Mouse (Mus musculus) embryo, embryonic 10.5 days (tissue): ENCODE data around the gene Aqp6.
A peak's percentile ranks its signal among the peaks of the same experiment; 100 is the strongest.

Experiments used
- DNase-seq: peaks from one replicate; pipeline ENCODE4 v3.0.0-alpha.2; 2015; ENCODE audit warnings: low spot score

The Aqp6 gene

GRCm38 (mm10) chr15:99597596-99597995 lies 3.6 kb upstream of the Aqp6 start:
- no peak for DNase-seq

- DNase-seq, result no peak
These were observed 1.7 kb upstream of the Aqp6 start for GRCm38 (mm10) chr15:99599245-99600070.

- DNase-seq, result no peak
These were observed 572 bp downstream of the Aqp6 start for GRCm38 (mm10) chr15:99601823-99602120.

- no peak for DNase-seq
These were observed 1.1 kb downstream of the Aqp6 start for GRCm38 (mm10) chr15:99602206-99602820.

GRCm38 (mm10) chr15:99603216-99603615 lies 2.0 kb downstream of the Aqp6 start:
- no peak for DNase-seq

GRCm38 (mm10) chr15:99605595-99605994 lies 4.4 kb downstream of the Aqp6 start:
- DNase-seq, result no peak

- DNase-seq, result no peak
These were observed 5.3 kb downstream of the Aqp6 start for GRCm38 (mm10) chr15:99606515-99606914.

- peak; percentile 74 for DNase-seq
These were observed 6.4 kb downstream of the Aqp6 start for GRCm38 (mm10) chr15:99607388-99608113.

- no peak for DNase-seq
These were observed 7.4 kb downstream of the Aqp6 start for GRCm38 (mm10) chr15:99608382-99609125.

GRCm38 (mm10) chr15:99611563-99611962 lies 10.4 kb downstream of the Aqp6 start:
- no peak for DNase-seq

GRCm38 (mm10) chr15:99614273-99614672 lies 13.1 kb downstream of the Aqp6 start:
- no peak for DNase-seq

GRCm38 (mm10) chr15:99614753-99615152 lies 13.6 kb downstream of the Aqp6 start:
- DNase-seq, result peak; percentile 42

GRCm38 (mm10) chr15:99615246-99615645 lies 14.0 kb downstream of the Aqp6 start:
- no peak for DNase-seq

- no peak for DNase-seq
These were observed 17.4 kb downstream of the Aqp6 start for GRCm38 (mm10) chr15:99618595-99618994.

- DNase-seq, result no peak
These were observed 18.6 kb downstream of the Aqp6 start for GRCm38 (mm10) chr15:99619821-99620220.

- DNase-seq, result no peak
These were observed 20.9 kb downstream of the Aqp6 start for GRCm38 (mm10) chr15:99622063-99622462.

- peak; percentile 49 for DNase-seq
These were observed 30.4 kb downstream of the Aqp6 start for GRCm38 (mm10) chr15:99631618-99632017.

- DNase-seq, result no peak
These were observed 33.5 kb downstream of the Aqp6 start for GRCm38 (mm10) chr15:99634702-99635101.

GRCm38 (mm10) chr15:99637405-99638123 lies 36.4 kb downstream of the Aqp6 start:
- DNase-seq, result no peak

- no peak for DNase-seq
These were observed 36.9 kb downstream of the Aqp6 start for GRCm38 (mm10) chr15:99638124-99638485.

- DNase-seq, result no peak
These were observed 41.4 kb downstream of the Aqp6 start for GRCm38 (mm10) chr15:99642622-99643021.

- DNase-seq, result no peak
These were observed 42.6 kb downstream of the Aqp6 start for GRCm38 (mm10) chr15:99643832-99644231.
